26 mouse cellular contexts compared by ENCODE assay signal in genomic region chr5:15774567-15774966, GRCm38 (mm10).
DNase-seq lines count a peak whose midpoint lies in the region; ATAC-seq and TF ChIP-seq lines count a peak whose summit lies in the region.
"Had no signal": no experiment of that assay in that cellular context is flagged by ENCODE, and none has a peak within 500 bp of the region (broad histone marks: within the 10 kb centered on the region; RNA-seq: fewer than 3 reads in every experiment).

No protein-coding gene starts in this region.

- no peak for TF ChIP-seq CTCF in ES-Bruce4 (IDR thresholded peaks at IDR 0.05; ENCODE audit: low read depth, low read length)

- H3K9ac ChIP-seq in ES-Bruce4 (ENCODE audit: low read depth, poor library complexity, severe bottlenecking), result no peak overlapping the region
- H3K9ac ChIP-seq: embryonic facial prominence, embryonic 13.5 days; forebrain, embryonic 12.5 days; forebrain, embryonic 15.5 days; hindbrain, embryonic 12.5 days; hindbrain, embryonic 15.5 days; intestine, embryonic 15.5 days had no signal

- no peak overlapping the region for H3K4me3 ChIP-seq in ES-Bruce4 (ENCODE audit: low read depth, low read length)
- H3K4me3 ChIP-seq: embryonic facial prominence, embryonic 10.5 days; embryonic facial prominence, embryonic 13.5 days; erythroblast, embryonic 14.5 days; forebrain, embryonic 12.5 days; forebrain, embryonic 15.5 days; hindbrain, embryonic 12.5 days; hindbrain, embryonic 15.5 days; intestine, embryonic 15.5 days had no signal

- DNase-seq in adrenal gland, adult 8-10 months, result peak; percentile 13
- DNase-seq in adrenal gland, postnatal 4 days (ENCODE audit: low spot score in 2 of 2), result no peak
- peak; percentile 90 for DNase-seq in R1 (ENCODE audit: low read depth, low spot score)
- peak; percentile 21 for DNase-seq in adrenal gland, postnatal 14 days
- no peak for DNase-seq in lung, adult 18-20 months
- no peak for DNase-seq in T-cell, adult 2 months (ENCODE audit: low spot score)
- DNase-seq: B cell, adult 2 months; cerebellum, adult 11 months; cerebellum, adult 2 months; cerebellum, adult 9-11 months; cerebellum, postnatal 25 days; embryo, embryonic 11 days; gastrocnemius, postnatal 36 days; kidney, adult 11 months; kidney, adult 9 months had no signal

- ATAC-seq in inflammation-experienced regulatory T-cells, adult 6 months, result no peak
- ATAC-seq: activated CD4-positive, CD25-positive, alpha-beta regulatory T cell, adult 4 months; forebrain, embryonic 15.5 days; intestine, embryonic 15.5 days had no signal

- TF ChIP-seq POLR2A in ES-Bruce4 (IDR thresholded peaks at IDR 0.05; ENCODE audit: insufficient read depth, low read length), result no peak

- peaks cover 3% of the 10 kb centered on the region for H3K4me1 ChIP-seq in ES-Bruce4 (ENCODE audit: control insufficient read depth, insufficient read depth, low read length)
- H3K4me1 ChIP-seq: embryonic facial prominence, embryonic 10.5 days; embryonic facial prominence, embryonic 13.5 days; forebrain, embryonic 12.5 days; forebrain, embryonic 15.5 days; hindbrain, embryonic 12.5 days; hindbrain, embryonic 15.5 days; intestine, embryonic 15.5 days had no signal

- H3K9me3 ChIP-seq in ES-Bruce4 (replicated peaks; ENCODE audit: control insufficient read depth, insufficient read depth, low read length, poor library complexity, severe bottlenecking), result peaks cover 11% of the 10 kb centered on the region; the same call in 1 of the 2 replicates
- H3K9me3 ChIP-seq: embryonic facial prominence, embryonic 10.5 days; embryonic facial prominence, embryonic 13.5 days; forebrain, embryonic 12.5 days; forebrain, embryonic 15.5 days; hindbrain, embryonic 12.5 days; hindbrain, embryonic 15.5 days; intestine, embryonic 15.5 days had no signal

- TF ChIP-seq EP300 in ES-Bruce4 (IDR thresholded peaks at IDR 0.05; ENCODE audit: insufficient read depth, low read depth, low read length), result peak; percentile 99

- H3K27me3 ChIP-seq in ES-Bruce4 (ENCODE audit: control insufficient read depth, insufficient read depth, low read length, poor library complexity, severe bottlenecking), result no peaks in the 10 kb centered on the region
- H3K27me3 ChIP-seq: embryonic facial prominence, embryonic 13.5 days; forebrain, embryonic 12.5 days; forebrain, embryonic 15.5 days; hindbrain, embryonic 12.5 days; hindbrain, embryonic 15.5 days; intestine, embryonic 15.5 days had no signal

- H3K36me3 ChIP-seq in ES-Bruce4 (ENCODE audit: control insufficient read depth, insufficient read depth, low read length, poor library complexity, severe bottlenecking), result no peaks in the 10 kb centered on the region
- H3K36me3 ChIP-seq: embryonic facial prominence, embryonic 10.5 days; embryonic facial prominence, embryonic 13.5 days; forebrain, embryonic 12.5 days; forebrain, embryonic 15.5 days; hindbrain, embryonic 12.5 days; hindbrain, embryonic 15.5 days; intestine, embryonic 15.5 days had no signal

- H3K27ac ChIP-seq in ES-Bruce4 (ENCODE audit: insufficient read depth, low read length), result peak overlapping the region; percentile 96
- H3K27ac ChIP-seq: embryonic facial prominence, embryonic 10.5 days; embryonic facial prominence, embryonic 13.5 days; forebrain, embryonic 12.5 days; forebrain, embryonic 15.5 days; hindbrain, embryonic 12.5 days; hindbrain, embryonic 15.5 days; intestine, embryonic 15.5 days had no signal

Comparison
In these comparisons a context has a peak if more than half of its experiments do, and no peak if none do; other contexts are left out.
1. DNase-seq: peak in adrenal gland, adult 8-10 months (single experiment), R1 (single experiment) and adrenal gland, postnatal 14 days (single experiment); none in adrenal gland, postnatal 4 days (0 of 2), lung, adult 18-20 months (0 of 2) and T-cell, adult 2 months (single experiment).